Mouse (Mus musculus) heart, adult 2 months (tissue): ENCODE results near the gene Rasgrf1. TPM values are rescaled to one million over a fixed set of nuclear protein-coding genes. Genes with fewer than 3 reads are reported as not detected.
A peak's percentile ranks its signal among the peaks of the same experiment; 100 is the strongest.

Experiments
- DNase-seq, 2 experiments: peaks; one replicate each; pipeline ENCODE4 v3.0.0; 2021
- H3K27ac ChIP-seq: fragments of 200-600 bp; 2 replicates; pipeline ENCODE4 v1.8.1; 2022
- H3K27me3 ChIP-seq: fragments of 200-500 bp; 2 replicates; pipeline ENCODE4 v1.6.1; 2012; ENCODE audit warnings: mild to moderate bottlenecking, low read length, inconsistent platforms, mixed read lengths; ENCODE audit not compliant: control insufficient read depth, insufficient read depth
- H3K36me3 ChIP-seq: fragments of 200-500 bp; 2 replicates; pipeline ENCODE4 v1.6.1; 2012; ENCODE audit warnings: low read length, inconsistent platforms; ENCODE audit not compliant: control insufficient read depth, insufficient read depth
- H3K4me1 ChIP-seq: fragments of 200-500 bp; 2 replicates; pipeline ENCODE4 v1.6.1; 2011; ENCODE audit warnings: low read length; ENCODE audit not compliant: control insufficient read depth, insufficient read depth
- H3K4me3 ChIP-seq: fragments of 200-600 bp; 2 replicates; pipeline ENCODE4 v1.8.1; 2022
- H3K79me2 ChIP-seq: fragments of 200-500 bp; replicated peaks from 2 replicates; pipeline ENCODE4 v1.6.1; 2012; ENCODE audit warnings: mild to moderate bottlenecking, inconsistent platforms, low read length, moderate library complexity, mixed read lengths; ENCODE audit not compliant: control insufficient read depth, insufficient read depth
- H3K9ac ChIP-seq: fragments of 200-500 bp; 2 replicates; pipeline ENCODE4 v1.6.1; 2012; ENCODE audit warnings: low read depth, mild to moderate bottlenecking, control low read depth, inconsistent platforms, low read length, mixed read lengths
- CTCF ChIP-seq: fragments of 200-600 bp; IDR thresholded peaks from 2 replicates; pipeline ENCODE4 v1.8.1; 2022; ENCODE audit warnings: antibody characterized with exemption, mild to moderate bottlenecking, moderate library complexity
- EP300 ChIP-seq: fragments of 200-500 bp; IDR thresholded peaks from 2 replicates; pipeline ENCODE4 v1.6.1; 2011; ENCODE audit warnings: low read depth, low read length, control low read depth; ENCODE audit not compliant: insufficient read depth
- POLR2A ChIP-seq: fragments of 200-500 bp; IDR thresholded peaks from 2 replicates; pipeline ENCODE4 v1.6.1; 2011; ENCODE audit warnings: mild to moderate bottlenecking, low read depth, low read length, control low read depth; ENCODE audit not compliant: insufficient read depth
- WGBS: fragments of 180-500 bp; shearing (Covaris S2); methylation state at CpG from one replicate; pipeline ENCODE4 v1.1.7; 2018; 5-methylcytosine and 5-hydroxymethylcytosine counted together
- intact Hi-C: fragments of 180-260 bp; cut with DNase I; formaldehyde crosslinking; loops from one replicate; pipeline ENCODE4 v1.15.1; 2025
- polyA plus RNA-seq: library from polyadenylated mRNA; depleted of rRNA; stranded (reverse); fragments of >200 nt; gene quantifications from 2 replicates; pipeline ENCODE4 v1.2.3, GENCODE M21; 2012
- total RNA-seq, 2 experiments: library from RNA; stranded (reverse); gene quantifications; 2 replicates each; pipeline ENCODE4 v1.2.3; 2021

Rasgrf1 gene
- total and polyA plus RNA-seq, 3 experiments: not detected

GRCm38 (mm10) chr9:89967716-89968115, 58.0 kb downstream of the Rasgrf1 start:
- Histone ChIP-seq H3K4me3 (no peak overlapping the region), H3K36me3 (no peaks in the 10 kb centered on the region), H3K27ac (no peak overlapping the region), H3K9ac (no peak overlapping the region), H3K4me1 (no peaks in the 10 kb centered on the region; the same call in 1 of the 2 replicates), H3K79me2 (no peaks in the 10 kb centered on the region), H3K27me3 (no peaks in the 10 kb centered on the region)
- intact Hi-C loops: no loop called here
- no peak for TF ChIP-seq EP300
- TF ChIP-seq CTCF: no peak
- no peak for TF ChIP-seq POLR2A
- 74% methylated on average over 4 of the region's 4 CpGs for WGBS
- peak in 1 of 2 experiments; percentile 7 for DNase-seq

GRCm38 (mm10) chr9:89968836-89969450, 59.2 kb downstream of the Rasgrf1 start:
- WGBS: 75% methylated on average over 6 of the region's 6 CpGs
- TF ChIP-seq POLR2A (no peak), EP300 (no peak), CTCF (peak; percentile 40)
- Histone ChIP-seq H3K27ac (no peak overlapping the region), H3K4me1 (no peaks in the 10 kb centered on the region; the same call in 1 of the 2 replicates), H3K9ac (no peak overlapping the region), H3K27me3 (no peaks in the 10 kb centered on the region), H3K79me2 (no peaks in the 10 kb centered on the region), H3K4me3 (no peak overlapping the region), H3K36me3 (no peaks in the 10 kb centered on the region)
- intact Hi-C loops: no loop called here
- peak in 1 of 2 experiments; percentile 12 for DNase-seq

- no peaks in the 10 kb centered on the region; the same call in 1 of the 2 replicates for H3K4me1 ChIP-seq
- H3K27ac ChIP-seq: no peak overlapping the region
- TF ChIP-seq EP300: no peak
- no peak for TF ChIP-seq POLR2A
- WGBS: 92% methylated on average over 10 of the region's 10 CpGs
- H3K79me2 ChIP-seq: no peaks in the 10 kb centered on the region
- H3K27me3 ChIP-seq: no peaks in the 10 kb centered on the region
- H3K9ac ChIP-seq: no peak overlapping the region
- no peak overlapping the region for H3K4me3 ChIP-seq
- no peaks in the 10 kb centered on the region for H3K36me3 ChIP-seq
- intact Hi-C loops: loop anchor here (10.0 kb wide), 1 partner anchor 265 kb away; the partner anchor contains the start of gene Tmed3
- peak in 1 of 2 experiments; percentile 11 for DNase-seq
Observed at GRCm38 (mm10) chr9:89970271-89970670, 60.6 kb downstream of the Rasgrf1 start.

- peak in 1 of 2 experiments; percentile 7 for DNase-seq
- Histone ChIP-seq H3K27ac (no peak overlapping the region), H3K9ac (no peak overlapping the region), H3K27me3 (no peaks in the 10 kb centered on the region), H3K36me3 (no peaks in the 10 kb centered on the region), H3K79me2 (no peaks in the 10 kb centered on the region), H3K4me1 (no peaks in the 10 kb centered on the region; the same call in 1 of the 2 replicates), H3K4me3 (no peak overlapping the region)
- TF ChIP-seq POLR2A (no peak), EP300 (no peak), CTCF (no peak)
- intact Hi-C loops: loop anchor here (10.0 kb wide), 1 partner anchor 266 kb away; the partner anchor contains the start of gene Tmed3
- 74% methylated on average over 11 of the region's 11 CpGs for WGBS
Observed at GRCm38 (mm10) chr9:89970886-89971486, 61.3 kb downstream of the Rasgrf1 start.

GRCm38 (mm10) chr9:89972321-89972720, 62.6 kb downstream of the Rasgrf1 start:
- H3K9ac ChIP-seq: no peak overlapping the region
- H3K4me3 ChIP-seq: no peak overlapping the region
- no peaks in the 10 kb centered on the region for H3K79me2 ChIP-seq
- no peak overlapping the region for H3K27ac ChIP-seq
- H3K27me3 ChIP-seq: no peaks in the 10 kb centered on the region
- DNase-seq: peak in 1 of 2 experiments; percentile 17
- no peak for TF ChIP-seq CTCF
- no peak for TF ChIP-seq EP300
- TF ChIP-seq POLR2A: no peak
- intact Hi-C loops: loop anchor here (10.0 kb wide), 1 partner anchor 268 kb away; the partner anchor contains the start of gene Tmed3
- no peaks in the 10 kb centered on the region; the same call in 1 of the 2 replicates for H3K4me1 ChIP-seq
- no peaks in the 10 kb centered on the region for H3K36me3 ChIP-seq
- WGBS: 26% methylated on average over 3 of the region's 3 CpGs

- peak in 1 of 2 experiments; percentile 12 for DNase-seq
- 24% methylated on average over 5 of the region's 5 CpGs for WGBS
- no peak overlapping the region for H3K9ac ChIP-seq
- no peak overlapping the region for H3K4me3 ChIP-seq
- no peak overlapping the region for H3K27ac ChIP-seq
- TF ChIP-seq EP300: no peak
- TF ChIP-seq POLR2A: no peak
- peak; percentile 59 for TF ChIP-seq CTCF
- no peaks in the 10 kb centered on the region for H3K36me3 ChIP-seq
- intact Hi-C loops: loop anchor here (1.0 to 10.0 kb wide), 2 partner anchors 147 to 269 kb away; partner anchors contain the start of gene Tmed3
- H3K79me2 ChIP-seq: no peaks in the 10 kb centered on the region
- H3K4me1 ChIP-seq: no peaks in the 10 kb centered on the region; the same call in 1 of the 2 replicates
- no peaks in the 10 kb centered on the region for H3K27me3 ChIP-seq
Observed at GRCm38 (mm10) chr9:89973856-89974255, 64.1 kb downstream of the Rasgrf1 start.
